Mouse (Mus musculus) MEL (cell line): ENCODE data around the gene Ptk7.

Experiments
- CHD2 ChIP-seq: IDR thresholded peaks from 2 replicates; pipeline ENCODE4 v1.6.1; 2011; ENCODE audit warnings: low read length, improper control_type of control experiment
- CTCF ChIP-seq, 3 experiments: IDR thresholded peaks in 2 of 3; conservative IDR thresholded peaks in 1 of 3; 2 replicates each; pipeline ENCODE4 v1.5.1; 2011 to 2012; ENCODE audit warnings: low read length in 3 of 3, low read depth in 2 of 3, mild to moderate bottlenecking in 2 of 3, improper control_type of control experiment in 1 of 3, inconsistent platforms in 1 of 3, mixed read lengths in 1 of 3, moderate library complexity in 1 of 3; ENCODE audit not compliant: control insufficient read depth in 1 of 3, insufficient read depth in 1 of 3, poor library complexity in 1 of 3, severe bottlenecking in 1 of 3
- E2F4 ChIP-seq: IDR thresholded peaks from 2 replicates; pipeline ENCODE4 v1.6.1; 2011; ENCODE audit warnings: low read depth, low read length, improper control_type of control experiment, borderline replicate concordance
- MXI1 ChIP-seq: IDR thresholded peaks from 2 replicates; pipeline ENCODE4 v1.6.1; 2011; ENCODE audit warnings: mild to moderate bottlenecking, low read depth, low read length, improper control_type of control experiment
- POLR2A ChIP-seq, 2 experiments: IDR thresholded peaks; 2 replicates each; pipeline ENCODE4 v1.6.1; 2011 to 2012; ENCODE audit warnings: low read length in 2 of 2, mild to moderate bottlenecking in 2 of 2, control low read depth in 1 of 2, improper control_type of control experiment in 1 of 2, low read depth in 1 of 2, moderate library complexity in 1 of 2; ENCODE audit not compliant: control insufficient read depth in 1 of 2, insufficient read depth in 1 of 2, poor library complexity in 1 of 2
- POLR2AphosphoS2 ChIP-seq: IDR thresholded peaks from 2 replicates; pipeline ENCODE4 v1.6.1; 2011; ENCODE audit warnings: low read length, improper control_type of control experiment
- SIN3A ChIP-seq: IDR thresholded peaks from 2 replicates; pipeline ENCODE4 v1.6.1; 2012; ENCODE audit warnings: low read length, improper control_type of control experiment, inconsistent platforms

GRCm38 (mm10) chr17:46669911-46670310, 40.6 kb upstream of the Ptk7 start:
- TF ChIP-seq SIN3A (no peak), E2F4 (no peak), CTCF (IDR thresholded peaks at IDR 0.05 in 2 of 3, conservative IDR thresholded peaks at IDR 0.05 in 1 of 3; ENCODE audit: control insufficient read depth in 1 of 3, insufficient read depth in 1 of 3, low read depth in 2 of 3, low read length in 3 of 3, poor library complexity in 1 of 3, severe bottlenecking in 1 of 3) (no peak), POLR2A (IDR thresholded peaks at IDR 0.05; ENCODE audit: control insufficient read depth in 1 of 2, insufficient read depth in 1 of 2, low read depth in 1 of 2, low read length in 2 of 2, poor library complexity in 1 of 2) (no peak), POLR2AphosphoS2 (no peak), CHD2 (no peak), MXI1 (no peak)
